In the genomic region with DNA sequence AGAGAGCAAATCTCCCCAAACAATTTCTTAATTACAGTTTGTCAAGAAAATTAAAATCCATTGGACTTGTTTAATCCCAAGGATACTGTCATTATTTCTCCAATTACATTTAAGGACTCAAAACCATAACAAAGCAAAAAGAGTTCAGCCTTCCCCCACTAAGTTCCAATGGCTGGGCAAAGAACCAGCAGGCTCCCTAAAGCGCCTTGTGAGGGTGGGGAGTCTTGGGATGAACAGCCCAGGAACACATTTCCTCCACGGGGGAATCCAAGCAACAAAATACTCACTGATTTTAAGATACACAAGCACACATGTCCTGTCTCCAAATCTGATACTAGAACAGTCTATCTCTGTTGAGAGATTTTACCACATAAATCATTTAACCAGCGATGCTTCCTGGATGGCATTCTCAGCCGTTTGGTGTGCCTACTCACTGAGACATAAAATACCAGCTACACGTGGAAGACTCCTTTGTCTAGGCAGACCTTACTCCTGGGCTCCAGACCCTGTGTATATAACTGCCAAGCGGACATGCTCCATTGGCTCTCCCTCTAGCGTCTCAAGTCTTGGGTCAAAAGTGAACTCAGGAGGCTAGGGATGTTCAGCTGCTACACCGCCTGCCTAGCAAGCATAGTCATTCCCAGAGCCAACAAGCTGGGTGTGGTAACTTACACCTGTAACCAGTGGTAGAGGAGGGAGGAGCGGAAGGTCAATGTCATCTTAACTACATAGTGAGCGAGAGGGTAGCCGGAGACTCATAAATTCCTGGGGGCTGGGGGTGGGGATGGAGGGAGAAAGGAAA, we compare ENCODE assay signal across 11 mouse cellular contexts.
DNase-seq lines count a peak whose midpoint lies in the region; ATAC-seq and TF ChIP-seq lines count a peak whose summit lies in the region.
"Had no signal": no experiment of that assay in that cellular context is flagged by ENCODE, and none has a peak within 500 bp of the region (broad histone marks: within the 10 kb centered on the region; RNA-seq: fewer than 3 reads in every experiment).

No protein-coding gene starts in this region.

- no peaks in the 10 kb centered on the region for H3K9me3 ChIP-seq in midbrain, embryonic 15.5 days
- H3K9me3 ChIP-seq in midbrain, embryonic 13.5 days = no peaks in the 10 kb centered on the region
- H3K9me3 ChIP-seq in stomach, embryonic 14.5 days (ENCODE audit: control insufficient read depth, low read depth, low read length) = no peaks in the 10 kb centered on the region

- no peak overlapping the region for H3K4me3 ChIP-seq in midbrain, embryonic 15.5 days
- H3K4me3 ChIP-seq in midbrain, embryonic 13.5 days (replicated peaks) = no peak overlapping the region
- H3K4me3 ChIP-seq in kidney, adult 2 months (ENCODE audit: insufficient read depth, low read depth, low read length) = no peak overlapping the region
- H3K4me3 ChIP-seq in stomach, embryonic 14.5 days (ENCODE audit: low read depth, low read length) = no peak overlapping the region
- H3K4me3 ChIP-seq: myocyte had no signal

- H3K36me3 ChIP-seq in midbrain, embryonic 15.5 days (replicated peaks) = no peaks in the 10 kb centered on the region
- no peaks in the 10 kb centered on the region for H3K36me3 ChIP-seq in midbrain, embryonic 13.5 days
- H3K36me3 ChIP-seq in kidney, adult 2 months (ENCODE audit: control insufficient read depth, insufficient read depth, low read length) = no peaks in the 10 kb centered on the region; the same call in 1 of the 2 replicates
- no peaks in the 10 kb centered on the region for H3K36me3 ChIP-seq in stomach, embryonic 14.5 days (ENCODE audit: control insufficient read depth, insufficient read depth, low read length)

- H3K4me2 ChIP-seq in midbrain, embryonic 15.5 days = no peak overlapping the region
- no peak overlapping the region for H3K4me2 ChIP-seq in midbrain, embryonic 13.5 days (replicated peaks)
- H3K4me2 ChIP-seq in stomach, embryonic 14.5 days (replicated peaks; ENCODE audit: low read depth, low read length) = no peak overlapping the region

- peak overlapping the region; percentile 13; the same call in 1 of the 2 replicates for H3K27ac ChIP-seq in midbrain, embryonic 15.5 days
- no peak overlapping the region for H3K27ac ChIP-seq in midbrain, embryonic 13.5 days
- H3K27ac ChIP-seq in kidney, adult 2 months (ENCODE audit: insufficient read depth, low read depth, low read length) = 0 out of 2 replicates have a peak overlapping the region, but pooled peaks have one; percentile 16
- H3K27ac ChIP-seq in stomach, embryonic 14.5 days (ENCODE audit: low read length) = peak overlapping the region; percentile 78

- H3K4me1 ChIP-seq in midbrain, embryonic 15.5 days = peaks cover 21% of the 10 kb centered on the region
- H3K4me1 ChIP-seq in midbrain, embryonic 13.5 days (replicated peaks) = peaks cover 44% of the 10 kb centered on the region
- peaks cover 22% of the 10 kb centered on the region for H3K4me1 ChIP-seq in kidney, adult 2 months (ENCODE audit: control insufficient read depth, insufficient read depth, low read length)
- peaks cover 45% of the 10 kb centered on the region for H3K4me1 ChIP-seq in stomach, embryonic 14.5 days (ENCODE audit: control insufficient read depth, insufficient read depth, low read length)

- 72% methylated on average over 11 of the region's 11 CpGs for WGBS in midbrain, embryonic 15.5 days
- 77% methylated on average over 11 of the region's 11 CpGs for whole genome bisulfite sequencing in midbrain, embryonic 13.5 days
- 40% methylated on average over 11 of the region's 11 CpGs for WGBS in kidney, adult 2 months
- WGBS in stomach, embryonic 14.5 days = 50% methylated on average over 11 of the region's 11 CpGs

- no peak for ATAC-seq in midbrain, embryonic 15.5 days (replicated peaks)
- ATAC-seq in midbrain, embryonic 13.5 days = no peak
- no peak for ATAC-seq in stomach, embryonic 14.5 days (ENCODE audit: insufficient number of reproducible peaks, insufficient read depth, low FRiP score, low read depth)

- H3K9ac ChIP-seq in midbrain, embryonic 15.5 days = no peak overlapping the region
- H3K9ac ChIP-seq in midbrain, embryonic 13.5 days (replicated peaks) = no peak overlapping the region
- no peak overlapping the region for H3K9ac ChIP-seq in stomach, embryonic 14.5 days (replicated peaks; ENCODE audit: low read depth, low read length)

- peak; percentile 44 to 56 for DNase-seq in cerebellum, postnatal 10 days
- no peak for DNase-seq in cerebellum, adult 11 months
- peak; percentile 46 for DNase-seq in kidney, adult 2 months
- DNase-seq in right cerebral cortex, postnatal 10 days (ENCODE audit: low spot score in 2 of 2) = no peak
- DNase-seq in testis, postnatal 10 days (ENCODE audit: low spot score) = no peak
- DNase-seq: B cell, adult 2 months; thymus, adult 18-20 months had no signal

- no peaks in the 10 kb centered on the region for H3K27me3 ChIP-seq in midbrain, embryonic 15.5 days (replicated peaks)
- H3K27me3 ChIP-seq in midbrain, embryonic 13.5 days = no peaks in the 10 kb centered on the region
- no peaks in the 10 kb centered on the region for H3K27me3 ChIP-seq in kidney, adult 2 months (replicated peaks; ENCODE audit: control insufficient read depth, insufficient read depth, low read length)
- H3K27me3 ChIP-seq in stomach, embryonic 14.5 days (ENCODE audit: control insufficient read depth, insufficient read depth, low read length) = no peaks in the 10 kb centered on the region

- no peak for TF ChIP-seq POLR2A in kidney, adult 2 months (IDR thresholded peaks at IDR 0.05; ENCODE audit: low read depth, low read length)

- no peak for TF ChIP-seq CTCF in kidney, adult 2 months (conservative IDR thresholded peaks at IDR 0.05; ENCODE audit: insufficient read depth, insufficient read length, low read depth, low read length)

Comparison
In these comparisons a context has a peak if more than half of its experiments do, and no peak if none do; other contexts are left out.
1. DNase-seq: peak in cerebellum, postnatal 10 days (2 of 2) and kidney, adult 2 months (single experiment); none in cerebellum, adult 11 months (single experiment), right cerebral cortex, postnatal 10 days (0 of 2) and testis, postnatal 10 days (single experiment).